Comparison of ENCODE assay signal across 17 mouse cellular contexts in the genomic region with DNA sequence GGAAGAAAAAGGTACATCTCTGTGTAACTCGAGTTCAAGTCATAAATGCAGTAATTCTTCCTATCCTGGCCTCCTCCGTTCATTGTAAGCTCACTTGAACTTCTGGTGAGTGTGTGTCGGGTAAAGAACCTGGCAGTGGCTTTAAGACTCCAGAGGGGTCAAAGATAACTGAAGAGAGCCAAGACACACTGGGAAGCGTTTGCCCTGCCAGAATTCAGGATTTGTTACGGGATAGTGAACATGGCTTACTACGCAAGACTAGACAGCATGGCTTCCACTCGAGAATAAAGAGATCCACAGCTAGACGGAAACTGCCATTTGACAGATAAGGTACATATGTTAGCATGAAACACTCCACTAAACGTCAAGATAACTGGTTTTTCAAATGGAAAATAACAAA.
"Had no signal": no experiment of that assay in that cellular context is flagged by ENCODE, and none has a peak within 500 bp of the region (broad histone marks: within the 10 kb centered on the region; RNA-seq: fewer than 3 reads in every experiment).

No protein-coding gene starts in this region.

- H3K4me2 ChIP-seq: kidney, embryonic 15.5 days; liver, embryonic 11.5 days; liver, embryonic 15.5 days; lung, embryonic 14.5 days; neural tube, embryonic 13.5 days had no signal

- H3K27me3 ChIP-seq: liver, embryonic 15.5 days; neural tube, embryonic 13.5 days had no signal

- H3K9ac ChIP-seq: kidney, embryonic 15.5 days; liver, embryonic 15.5 days; lung, embryonic 14.5 days; neural tube, embryonic 13.5 days had no signal

- H3K36me3 ChIP-seq: kidney, embryonic 15.5 days; limb, embryonic 10.5 days; liver, embryonic 15.5 days; midbrain, embryonic 10.5 days; neural tube, embryonic 13.5 days had no signal

- DNase-seq: kidney, adult 2 months; kidney, postnatal 25 days; lung, embryonic 14.5 days; lung, postnatal 10 days; lung, postnatal 4 days; midbrain, embryonic 14.5 days; retina, postnatal 1 day; right cerebral cortex, postnatal 4 days; spleen, adult 18-20 months; thymus, adult 18-20 months; thymus, postnatal 14 days had no signal

- H3K27ac ChIP-seq: kidney, embryonic 15.5 days; limb, embryonic 10.5 days; liver, embryonic 15.5 days; midbrain, embryonic 10.5 days had no signal

- H3K9me3 ChIP-seq: kidney, embryonic 15.5 days; limb, embryonic 10.5 days; liver, embryonic 15.5 days; midbrain, embryonic 10.5 days; neural tube, embryonic 13.5 days had no signal

- H3K4me3 ChIP-seq: kidney, embryonic 15.5 days; limb, embryonic 10.5 days; liver, embryonic 15.5 days; midbrain, embryonic 10.5 days; neural tube, embryonic 13.5 days had no signal
